ENCODE assay signal across 9 mouse cellular contexts in the genomic region with DNA sequence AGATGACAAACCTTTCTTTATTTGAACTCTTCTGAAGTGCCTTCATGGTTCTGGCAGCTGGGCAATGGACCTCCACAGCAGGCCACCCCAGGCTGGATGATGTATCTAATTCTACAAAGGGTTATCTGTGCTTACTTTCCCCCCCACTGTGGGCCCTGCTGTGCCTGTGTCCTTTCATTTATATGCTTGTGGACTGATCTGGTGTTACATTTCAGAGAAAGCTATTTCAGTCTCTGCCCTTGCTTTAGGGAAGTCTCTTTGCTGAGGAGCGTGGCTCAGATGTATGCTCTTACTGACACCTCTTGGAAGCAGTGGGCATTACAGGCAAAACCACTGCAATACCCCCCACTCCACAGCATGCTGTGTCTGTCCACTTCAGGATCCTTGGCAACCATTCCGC. TPM values are rescaled to one million over a fixed set of nuclear protein-coding genes. Genes with fewer than 3 reads are reported as not detected.
DNase-seq lines count a peak whose midpoint lies in the region; ATAC-seq and TF ChIP-seq lines count a peak whose summit lies in the region.
"Had no signal": no experiment of that assay in that cellular context is flagged by ENCODE, and none has a peak within 500 bp of the region (broad histone marks: within the 10 kb centered on the region; RNA-seq: fewer than 3 reads in every experiment).

No protein-coding gene starts in this region.

- DNase-seq in adrenal gland, postnatal 10 days, result peak; percentile 38
- no peak for DNase-seq in adrenal gland, postnatal 25 days
- peak; percentile 10 for DNase-seq in c-Kit-positive CD71-positive TER-119-positive erythroid progenitor cells, embryonic 14.5 days (ENCODE audit: low spot score)
- peak; percentile 32 to 55 for DNase-seq in heart, adult 9 months (ENCODE audit: low spot score in 2 of 2)
- DNase-seq in layer of hippocampus, adult 2 months (ENCODE audit: low spot score in 2 of 2), result peak; percentile 10 to 21
- DNase-seq in thymus, postnatal 14 days, result peak; percentile 43

- H3K27ac ChIP-seq in layer of hippocampus, adult 2 months, result no peak overlapping the region
- H3K27ac ChIP-seq: limb, embryonic 15.5 days had no signal

- no peaks in the 10 kb centered on the region for H3K79me3 ChIP-seq in C2C12 (ENCODE audit: low read depth)

- TF ChIP-seq CTCF in C2C12 (IDR thresholded peaks at IDR 0.05; ENCODE audit: control insufficient read depth, insufficient read depth, insufficient read length), result peak; percentile 5
- TF ChIP-seq CTCF in layer of hippocampus, adult 2 months (conservative IDR thresholded peaks at IDR 0.05), result peak; percentile 77

- H3K36me3 ChIP-seq in C2C12 (ENCODE audit: control insufficient read depth, insufficient read depth), result no peaks in the 10 kb centered on the region
- H3K36me3 ChIP-seq: limb, embryonic 15.5 days had no signal

- H3K79me2 ChIP-seq in C2C12 (ENCODE audit: control insufficient read depth, insufficient read depth), result no peaks in the 10 kb centered on the region

- H3K27me3 ChIP-seq in C2C12 (ENCODE audit: control insufficient read depth, insufficient read depth, insufficient read length), result no peaks in the 10 kb centered on the region
- H3K27me3 ChIP-seq: limb, embryonic 15.5 days had no signal

- no peak overlapping the region for H3ac ChIP-seq in C2C12 (ENCODE audit: control insufficient read depth, insufficient read length, low read depth)

- peak; percentile 93 for ATAC-seq in megakaryocyte-erythroid progenitor cell, adult 5-6 weeks (replicated peaks; ENCODE audit: low FRiP score, low TSS enrichment, poor library complexity, severe bottlenecking)

- no peak overlapping the region for H3K4me3 ChIP-seq in C2C12 (ENCODE audit: insufficient read depth, poor library complexity, severe bottlenecking)
- H3K4me3 ChIP-seq in layer of hippocampus, adult 2 months, result no peak overlapping the region
- H3K4me3 ChIP-seq: limb, embryonic 15.5 days had no signal

TF ChIP-seq in C2C12, 6 proteins besides CTCF, POLR2A, EP300 and RAD21:
- TF ChIP-seq FOSL1 (IDR thresholded peaks at IDR 0.05; ENCODE audit: insufficient read depth, low read length, poor library complexity, severe bottlenecking) (no peak), MYOD1 (IDR thresholded peaks at IDR 0.05; ENCODE audit: control insufficient read depth, insufficient read length, low read depth) (no peak), MYOG (IDR thresholded peaks at IDR 0.05; ENCODE audit: control insufficient read depth, extremely low read depth, insufficient read length) (no peak), MAX (IDR thresholded peaks at IDR 0.05) (no peak), USF1 (IDR thresholded peaks at IDR 0.05; ENCODE audit: low read depth) (no peak), CEBPB (IDR thresholded peaks at IDR 0.05; ENCODE audit: low read depth) (no peak)

RNA-seq across cellular contexts. Expression of a gene that starts 44.9 kb away (rescaled TPM):
- total RNA-seq in adrenal gland, postnatal 10 days (2021), result 10 to 100 TPM; 77.7 to 83.9 TPM
- 95.1 and 102 TPM in 2 replicates for total RNA-seq in adrenal gland, postnatal 25 days (2021)
- 63.8 TPM for polyA plus RNA-seq in C2C12 (2012; fragmentation: generic; extraction: Trizol)
- 10 to 100 TPM; 78.6 to 81.1 TPM for total RNA-seq in layer of hippocampus, adult 2 months (2021)
- total RNA-seq in megakaryocyte-erythroid progenitor cell, adult 5-6 weeks (2014; fragmentation: Nextera tagmentation), result 128 and 161 TPM in 2 replicates
- 87.6 and 121 TPM in 2 replicates for total RNA-seq in megakaryocyte-erythroid progenitor cell, adult 5-6 weeks (2017)

RNA-seq across cellular contexts. Expression of a gene that starts 45.1 kb away (rescaled TPM):
- 10 to 100 TPM; 10.5 to 19.3 TPM for total RNA-seq in adrenal gland, postnatal 10 days (2021)
- 18.8 and 20.2 TPM in 2 replicates for total RNA-seq in adrenal gland, postnatal 25 days (2021)
- polyA plus RNA-seq in C2C12 (2012; fragmentation: generic; extraction: Trizol), result 6.0 TPM
- total RNA-seq in layer of hippocampus, adult 2 months (2021), result 10 to 100 TPM; 24.6 to 27.5 TPM
- 20.6 and 28.7 TPM in 2 replicates for total RNA-seq in megakaryocyte-erythroid progenitor cell, adult 5-6 weeks (2014; fragmentation: Nextera tagmentation)
- total RNA-seq in megakaryocyte-erythroid progenitor cell, adult 5-6 weeks (2017), result 16.7 and 17.1 TPM in 2 replicates
